Mouse (Mus musculus): Measurements from ENCODE around the gene Gtpbp2.

DNA sequence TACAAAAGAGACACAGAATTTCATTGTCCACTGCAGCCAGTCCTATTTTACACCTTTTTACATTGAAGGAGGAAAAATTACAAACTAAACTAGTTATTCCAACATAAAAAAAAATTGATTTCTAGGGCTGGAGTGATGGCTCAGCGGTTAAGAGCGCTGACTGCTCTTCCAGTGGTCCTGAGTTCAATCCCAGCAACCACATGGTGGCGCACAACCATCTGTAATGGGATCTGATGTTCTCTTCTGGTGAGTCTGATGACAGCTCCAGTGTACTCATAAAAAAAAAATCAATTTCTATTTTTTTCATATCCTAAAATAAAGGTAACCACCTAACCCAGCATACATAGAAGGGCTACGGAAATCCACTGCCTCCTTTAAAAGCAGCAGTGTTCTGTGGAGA, 21.4 kb downstream of the Gtpbp2 start:
- TF ChIP-seq CTCF (IDR thresholded peaks at IDR 0.05; ENCODE audit: low read depth, low read length), result no peak
- TF ChIP-seq POLR2A (IDR thresholded peaks at IDR 0.05; ENCODE audit: extremely low read depth, insufficient read depth, low read length), result no peak

Data from liver, adult 2 months (tissue).